Mouse (Mus musculus): ENCODE measurements around the gene Klhdc10. TPM values are rescaled to one million over a fixed set of nuclear protein-coding genes. Genes with fewer than 3 reads are reported as not detected.
"Not testable (repeated sequence)": the region's sequence is repeated elsewhere in the genome, so short reads cannot be mapped to it uniquely, and the experiment has no call there.

Gene Klhdc10
- polyA plus RNA-seq, 1 experiment: 29.7 TPM

GRCm38 (mm10) chr6:30374731-30375510 is 26.7 kb upstream of the Klhdc10 start:
- no peaks in the 10 kb centered on the region for H3K4me1 ChIP-seq (replicated peaks; ENCODE audit: control insufficient read depth, insufficient read depth, low read length)
- no peak for TF ChIP-seq POLR2A (IDR thresholded peaks at IDR 0.05; ENCODE audit: control insufficient read depth, extremely low read depth, insufficient read depth, low read length, poor library complexity)
- no peak for TF ChIP-seq CTCF (IDR thresholded peaks at IDR 0.05; ENCODE audit: borderline replicate concordance, control insufficient read depth, extremely low read depth, insufficient read depth, low read length, poor library complexity)
- no peak for DNase-seq
- H3K36me3 ChIP-seq (ENCODE audit: control insufficient read depth, insufficient read depth, low read length): peaks cover 61% of the 10 kb centered on the region
- H3K27ac ChIP-seq (ENCODE audit: control insufficient read depth, insufficient read depth, low read length): no peak overlapping the region
- H3K27me3 ChIP-seq (ENCODE audit: control insufficient read depth, insufficient read depth, low read length): no peaks in the 10 kb centered on the region
- 96% methylated on average over 16 of the region's 16 CpGs for WGBS
- H3K4me3 ChIP-seq (ENCODE audit: control insufficient read depth, insufficient read depth, low read length): no peak overlapping the region

GRCm38 (mm10) chr6:30375791-30376190 is 25.9 kb upstream of the Klhdc10 start:
- Histone ChIP-seq H3K4me1 (replicated peaks; ENCODE audit: control insufficient read depth, insufficient read depth, low read length) (no peaks in the 10 kb centered on the region), H3K27me3 (ENCODE audit: control insufficient read depth, insufficient read depth, low read length) (no peaks in the 10 kb centered on the region), H3K27ac (ENCODE audit: control insufficient read depth, insufficient read depth, low read length) (no peak overlapping the region), H3K4me3 (ENCODE audit: control insufficient read depth, insufficient read depth, low read length) (no peak overlapping the region), H3K36me3 (ENCODE audit: control insufficient read depth, insufficient read depth, low read length) (peaks cover 59% of the 10 kb centered on the region)
- 94% methylated on average over 1 of the region's 1 CpGs for WGBS
- DNase-seq: no peak
- no peak for TF ChIP-seq CTCF (IDR thresholded peaks at IDR 0.05; ENCODE audit: borderline replicate concordance, control insufficient read depth, extremely low read depth, insufficient read depth, low read length, poor library complexity)
- TF ChIP-seq POLR2A (IDR thresholded peaks at IDR 0.05; ENCODE audit: control insufficient read depth, extremely low read depth, insufficient read depth, low read length, poor library complexity): no peak

GRCm38 (mm10) chr6:30381116-30381515 is 20.6 kb upstream of the Klhdc10 start:
- H3K4me1 ChIP-seq (replicated peaks; ENCODE audit: control insufficient read depth, insufficient read depth, low read length): no peaks in the 10 kb centered on the region
- H3K36me3 ChIP-seq (ENCODE audit: control insufficient read depth, insufficient read depth, low read length): peaks cover 52% of the 10 kb centered on the region
- DNase-seq: peak; percentile 44
- 81% methylated on average over 3 of the region's 3 CpGs for WGBS
- H3K27ac ChIP-seq (ENCODE audit: control insufficient read depth, insufficient read depth, low read length): no peak overlapping the region
- H3K4me3 ChIP-seq (ENCODE audit: control insufficient read depth, insufficient read depth, low read length): no peak overlapping the region
- TF ChIP-seq POLR2A (IDR thresholded peaks at IDR 0.05; ENCODE audit: control insufficient read depth, extremely low read depth, insufficient read depth, low read length, poor library complexity): no peak
- TF ChIP-seq CTCF (IDR thresholded peaks at IDR 0.05; ENCODE audit: borderline replicate concordance, control insufficient read depth, extremely low read depth, insufficient read depth, low read length, poor library complexity): no peak
- H3K27me3 ChIP-seq (ENCODE audit: control insufficient read depth, insufficient read depth, low read length): no peaks in the 10 kb centered on the region

- 23% methylated on average over 4 of the region's 4 CpGs for WGBS
- not testable (repeated sequence) for H3K27me3 ChIP-seq (ENCODE audit: control insufficient read depth, insufficient read depth, low read length); DNase-seq; H3K4me1 ChIP-seq (replicated peaks; ENCODE audit: control insufficient read depth, insufficient read depth, low read length); H3K27ac ChIP-seq (ENCODE audit: control insufficient read depth, insufficient read depth, low read length)
- Histone ChIP-seq H3K4me3 (ENCODE audit: control insufficient read depth, insufficient read depth, low read length) (peak overlapping the region; percentile 99), H3K36me3 (ENCODE audit: control insufficient read depth, insufficient read depth, low read length) (peaks cover 18% of the 10 kb centered on the region)
These were observed 11.4 kb upstream of the Klhdc10 start for GRCm38 (mm10) chr6:30390271-30390670.

GRCm38 (mm10) chr6:30390714-30391697 is 10.7 kb upstream of the Klhdc10 start, which contains the start of gene Zc3hc1:
Gene Zc3hc1, minus strand, starts transcription at chr6:30391028.
- 8% methylated on average over 33 of the region's 33 CpGs for WGBS
- no peaks in the 10 kb centered on the region for H3K27me3 ChIP-seq (ENCODE audit: control insufficient read depth, insufficient read depth, low read length)
- TF ChIP-seq CTCF (IDR thresholded peaks at IDR 0.05; ENCODE audit: borderline replicate concordance, control insufficient read depth, extremely low read depth, insufficient read depth, low read length, poor library complexity) (no peak), POLR2A (IDR thresholded peaks at IDR 0.05; ENCODE audit: control insufficient read depth, extremely low read depth, insufficient read depth, low read length, poor library complexity) (peak; percentile 59; the same call in 1 of the 2 replicates)
- peak; percentile 80 for DNase-seq
- peaks cover 11% of the 10 kb centered on the region for H3K36me3 ChIP-seq (ENCODE audit: control insufficient read depth, insufficient read depth, low read length)
- peaks cover 2% of the 10 kb centered on the region for H3K4me1 ChIP-seq (replicated peaks; ENCODE audit: control insufficient read depth, insufficient read depth, low read length)
- H3K4me3 ChIP-seq (ENCODE audit: control insufficient read depth, insufficient read depth, low read length): peak within 1 kb of the TSS; percentile 99
- H3K27ac ChIP-seq (ENCODE audit: control insufficient read depth, insufficient read depth, low read length): no peak within 1 kb of the TSS

GRCm38 (mm10) chr6:30391996-30392395 is 9.7 kb upstream of the Klhdc10 start:
- Histone ChIP-seq H3K27ac (ENCODE audit: control insufficient read depth, insufficient read depth, low read length) (no peak overlapping the region), H3K4me3 (ENCODE audit: control insufficient read depth, insufficient read depth, low read length) (no peak overlapping the region), H3K27me3 (ENCODE audit: control insufficient read depth, insufficient read depth, low read length) (no peaks in the 10 kb centered on the region), H3K4me1 (replicated peaks; ENCODE audit: control insufficient read depth, insufficient read depth, low read length) (peaks cover 2% of the 10 kb centered on the region), H3K36me3 (ENCODE audit: control insufficient read depth, insufficient read depth, low read length) (peaks cover under 1% of the 10 kb centered on the region; the same call in 1 of the 2 replicates)
- TF ChIP-seq CTCF (IDR thresholded peaks at IDR 0.05; ENCODE audit: borderline replicate concordance, control insufficient read depth, extremely low read depth, insufficient read depth, low read length, poor library complexity): no peak
- TF ChIP-seq POLR2A (IDR thresholded peaks at IDR 0.05; ENCODE audit: control insufficient read depth, extremely low read depth, insufficient read depth, low read length, poor library complexity): no peak
- DNase-seq: no peak
- WGBS: 94% methylated on average over 7 of the region's 7 CpGs

All from thymus, adult 2 months (tissue).